Mouse (Mus musculus) monocyte, adult 5-6 weeks (primary cell): ENCODE results near the gene U2af2. TPM values are rescaled to one million over a fixed set of nuclear protein-coding genes. Genes with fewer than 3 reads are reported as not detected.
"Not testable (repeated sequence)": the region's sequence is repeated elsewhere in the genome, so short reads cannot be mapped to it uniquely, and the experiment has no call there.

Source experiments
- ATAC-seq: fragments of 153-309, 156-312 bp; replicated peaks from 2 replicates; pipeline ENCODE4 v1.8.0; 2017; ENCODE audit warnings: mild to moderate bottlenecking; ENCODE audit not compliant: low TSS enrichment, insufficient number of reproducible peaks, severe bottlenecking, poor library complexity, low FRiP score
- total RNA-seq: library from RNA; stranded (forward); fragments of 200-1000, 200-491, 200-594 nt; gene quantifications from 3 replicates; pipeline ENCODE4 v1.2.3, GENCODE M21; 2017

The U2af2 gene
- total RNA-seq, 1 experiment from 2014 or later: 151 TPM

- 0 out of 2 replicates have a peak, but pooled peaks have one; percentile 18 for ATAC-seq
Observed at GRCm38 (mm10) chr7:5060239-5060731, 1.7 kb upstream of the U2af2 start.

- ATAC-seq: peak; percentile 66
Observed at GRCm38 (mm10) chr7:5060944-5061773, 784 bp upstream of the U2af2 start.

- no peak for ATAC-seq
Observed at GRCm38 (mm10) chr7:5062360-5063001, 538 bp downstream of the U2af2 start.

GRCm38 (mm10) chr7:5064886-5065285, 2.9 kb downstream of the U2af2 start:
- no peak for ATAC-seq

- ATAC-seq: no peak
Observed at GRCm38 (mm10) chr7:5073586-5073985, 11.6 kb downstream of the U2af2 start.

- no peak for ATAC-seq
Observed at GRCm38 (mm10) chr7:5074984-5075383, 13.0 kb downstream of the U2af2 start.

- no peak for ATAC-seq
Observed at GRCm38 (mm10) chr7:5076931-5077330, 15.0 kb downstream of the U2af2 start.

GRCm38 (mm10) chr7:5079365-5080009, 17.5 kb downstream of the U2af2 start:
- not testable (repeated sequence) for ATAC-seq

- peak; percentile 89 for ATAC-seq
Observed at GRCm38 (mm10) chr7:5080010-5080751, 18.2 kb downstream of the U2af2 start, which contains the start of gene Epn1. Epn1 (plus strand) TSS chr7:5080235.

GRCm38 (mm10) chr7:5080815-5081214, 18.9 kb downstream of the U2af2 start:
- ATAC-seq: no peak

GRCm38 (mm10) chr7:5081241-5081640, 19.3 kb downstream of the U2af2 start:
- no peak for ATAC-seq

GRCm38 (mm10) chr7:5081939-5082338, 20.0 kb downstream of the U2af2 start:
- no peak for ATAC-seq

GRCm38 (mm10) chr7:5083325-5084105, 21.6 kb downstream of the U2af2 start:
- peak; percentile 71 for ATAC-seq

GRCm38 (mm10) chr7:5085512-5085911, 23.6 kb downstream of the U2af2 start:
- no peak for ATAC-seq

- no peak for ATAC-seq
Observed at GRCm38 (mm10) chr7:5086921-5087440, 25.0 kb downstream of the U2af2 start.

GRCm38 (mm10) chr7:5087886-5088285, 25.9 kb downstream of the U2af2 start:
- no peak for ATAC-seq

- ATAC-seq: no peak
Observed at GRCm38 (mm10) chr7:5089853-5090252, 27.9 kb downstream of the U2af2 start.
